Mouse (Mus musculus) gastrocnemius, postnatal 14 days (tissue): ENCODE data around the gene Map2k2. TPM values are rescaled to one million over a fixed set of nuclear protein-coding genes. Genes with fewer than 3 reads are reported as not detected.
"Not testable (repeated sequence)": the region's sequence is repeated elsewhere in the genome, so short reads cannot be mapped to it uniquely, and the experiment has no call there.

ENCODE experiments used
- DNase-seq: peaks from one replicate; pipeline ENCODE4 v3.0.0; 2021; ENCODE audit warnings: mixed read lengths
- intact Hi-C: fragments of 180-260 bp; cut with DNase I; formaldehyde crosslinking; loops from one replicate; pipeline ENCODE4 v1.15.1; 2025; ENCODE audit warnings: low total_unique reads
- total RNA-seq, 2 experiments: library from RNA; stranded (reverse); gene quantifications; 2 replicates each; pipeline ENCODE4 v1.2.3; 2021

The Map2k2 gene
- total RNA-seq, 2 experiments from 2014 or later = 163 to 171 TPM

DNA sequence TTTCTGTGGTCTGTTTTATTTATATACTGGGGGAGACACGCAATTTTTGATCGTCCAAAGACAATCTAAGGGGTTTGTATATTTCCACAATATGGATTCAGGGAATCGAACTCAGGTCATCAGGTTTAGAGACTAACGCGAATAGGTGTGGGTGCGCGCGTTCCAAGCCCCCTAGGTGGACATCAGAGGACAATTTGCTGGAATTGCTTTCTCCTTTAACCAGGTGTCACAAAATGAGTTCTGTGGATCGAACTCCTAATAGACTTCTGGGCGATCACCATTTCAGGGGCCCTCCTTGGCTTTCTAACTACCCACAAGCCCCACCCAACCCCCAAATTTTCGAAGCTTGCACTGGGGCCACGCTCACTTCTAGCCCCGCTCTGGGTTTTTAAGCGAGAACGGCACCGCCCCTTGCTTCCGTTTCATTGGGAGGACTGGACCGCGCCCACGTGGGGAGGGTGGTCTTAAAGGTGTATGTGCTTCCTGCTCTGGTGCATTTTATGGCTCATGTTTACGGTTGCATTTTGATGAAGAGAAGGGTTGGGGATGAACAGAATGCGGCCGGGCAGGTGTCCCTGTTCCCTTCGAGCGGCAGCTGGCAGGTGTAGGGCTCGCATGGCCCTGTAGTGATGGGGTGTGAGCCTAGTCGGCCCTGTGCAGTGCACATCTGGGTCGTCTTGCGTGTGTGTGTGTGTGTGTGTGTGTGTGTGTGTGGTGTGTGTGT lies 63.0 kb downstream of the Map2k2 start:
- peak; percentile 88 for DNase-seq
- intact Hi-C loops = no loop called here

DNA sequence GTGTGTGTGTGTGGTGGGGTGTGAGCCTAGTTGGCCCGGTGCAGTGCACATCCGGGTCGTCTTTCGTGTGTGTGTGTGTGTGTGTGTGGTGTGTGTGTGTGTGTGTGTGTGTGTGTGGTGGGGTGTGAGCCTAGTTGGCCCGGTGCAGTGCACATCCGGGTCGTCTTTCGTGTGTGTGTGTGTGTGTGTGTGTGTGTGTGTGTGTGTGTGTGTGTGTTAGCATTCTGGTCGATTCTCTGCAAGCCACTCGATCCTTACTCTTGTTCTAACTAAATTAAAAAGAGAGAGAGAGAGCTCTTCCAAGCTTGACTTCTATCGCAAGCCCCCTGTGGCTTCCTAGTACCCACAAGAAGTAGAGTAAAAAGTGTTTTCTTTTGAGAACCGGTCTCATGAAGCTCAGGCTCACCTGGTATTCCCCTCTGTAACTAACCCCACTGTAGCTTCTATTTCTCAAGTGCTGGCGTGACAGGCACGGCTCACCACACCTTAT lies 63.7 kb downstream of the Map2k2 start:
- DNase-seq, intact Hi-C loops: not testable (repeated sequence)

DNA sequence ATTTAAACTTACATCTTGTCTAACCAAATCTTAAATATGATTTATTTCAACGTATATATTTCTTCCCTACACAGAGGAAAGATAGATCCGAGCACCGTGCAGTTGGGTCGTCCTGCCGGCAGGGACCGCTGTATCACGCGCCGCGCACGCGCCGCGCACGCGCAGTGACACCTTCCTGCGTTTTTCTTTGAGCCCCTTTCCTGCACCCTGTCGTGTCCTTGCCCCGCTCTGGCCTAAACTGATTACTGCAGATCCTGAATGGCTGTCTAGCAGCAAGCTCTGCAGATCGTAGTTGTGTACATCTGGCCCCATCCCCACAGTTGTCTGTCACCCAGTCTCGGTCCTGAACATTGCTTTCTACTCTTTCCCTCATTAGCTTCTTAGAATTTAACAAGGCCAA lies 67.4 kb downstream of the Map2k2 start:
- peak; percentile 83 for DNase-seq
- intact Hi-C loops = no loop called here

DNA sequence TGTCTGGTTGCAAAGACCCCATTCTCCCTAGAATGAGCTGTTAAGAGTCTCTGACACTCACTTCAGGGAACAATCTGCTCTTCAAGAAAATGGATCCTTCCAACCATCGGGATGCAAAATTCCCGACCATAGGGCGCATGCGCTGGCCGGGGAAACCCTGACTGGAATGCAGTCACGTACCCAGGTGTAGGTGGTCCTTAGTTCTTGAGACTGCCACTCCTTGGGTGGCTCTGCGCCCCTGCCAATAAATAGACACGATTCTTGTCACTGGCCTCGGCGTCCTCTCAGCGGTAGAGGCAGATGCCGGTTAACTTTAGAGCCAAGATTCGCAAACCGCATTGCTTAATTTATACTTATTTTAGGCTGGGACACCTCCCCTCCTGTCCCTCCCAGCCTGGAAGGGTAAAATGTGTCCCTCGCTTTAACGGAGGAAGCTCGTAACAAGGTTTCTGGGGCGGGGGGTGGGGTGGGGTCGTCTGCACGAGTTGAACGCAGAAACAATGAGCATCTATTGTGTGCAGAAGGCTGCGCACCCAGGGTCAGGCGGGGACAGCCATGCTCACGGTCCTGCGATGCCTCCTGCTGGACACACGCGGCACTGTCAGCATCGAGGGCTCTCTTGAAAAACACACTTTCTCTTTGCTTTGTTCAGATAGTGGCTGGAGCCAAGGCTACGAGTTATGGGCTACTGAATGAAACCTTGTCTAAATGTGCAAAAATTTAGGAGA lies 69.1 kb downstream of the Map2k2 start:
- intact Hi-C loops = no loop called here
- DNase-seq = peak; percentile 89

DNA sequence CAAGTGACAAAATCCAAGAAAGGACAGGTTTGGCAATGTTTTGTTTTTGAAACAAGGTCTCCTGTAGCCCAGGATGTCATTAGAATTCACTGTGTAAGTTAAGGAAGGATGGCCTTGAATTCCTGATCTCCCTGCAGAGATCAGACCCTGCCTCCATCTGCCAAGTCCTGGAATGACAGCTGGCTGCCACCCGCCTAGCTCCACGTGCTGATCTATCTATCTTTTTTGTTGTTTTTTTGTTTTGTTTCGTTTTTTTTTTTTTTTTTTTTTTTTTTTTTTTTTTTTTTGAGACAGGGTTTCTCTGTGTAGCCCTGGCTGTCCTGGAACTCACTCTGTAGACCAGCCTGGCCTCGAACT lies 69.6 kb downstream of the Map2k2 start:
- intact Hi-C loops, DNase-seq: not testable (repeated sequence)

DNA sequence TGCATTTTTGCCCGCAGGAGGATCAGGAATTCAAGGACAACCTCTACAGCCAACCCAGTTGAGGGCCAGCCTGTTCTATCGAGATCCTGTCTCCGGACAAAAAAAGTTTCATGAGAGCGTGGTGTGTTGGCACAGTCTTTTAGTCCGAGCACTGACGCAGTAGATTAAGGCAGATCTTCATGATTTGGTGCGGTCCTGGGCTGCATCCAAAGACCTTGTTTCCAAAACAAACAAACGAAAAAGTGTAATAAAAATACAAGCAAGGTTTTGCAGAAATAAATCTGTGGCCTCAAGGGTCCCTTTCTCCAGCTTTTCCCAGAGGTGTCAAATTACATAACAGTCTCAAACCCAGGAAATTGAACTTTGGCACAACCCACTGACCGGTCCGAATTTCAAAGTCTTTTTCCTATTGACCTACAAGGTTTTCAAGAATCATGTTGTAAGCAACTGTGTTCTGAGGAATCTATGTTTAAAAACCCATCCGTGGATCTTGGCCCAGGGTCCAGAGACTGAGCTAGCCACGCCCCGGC lies 70.3 kb downstream of the Map2k2 start:
- DNase-seq = peak; percentile 61
- intact Hi-C loops = no loop called here

DNA sequence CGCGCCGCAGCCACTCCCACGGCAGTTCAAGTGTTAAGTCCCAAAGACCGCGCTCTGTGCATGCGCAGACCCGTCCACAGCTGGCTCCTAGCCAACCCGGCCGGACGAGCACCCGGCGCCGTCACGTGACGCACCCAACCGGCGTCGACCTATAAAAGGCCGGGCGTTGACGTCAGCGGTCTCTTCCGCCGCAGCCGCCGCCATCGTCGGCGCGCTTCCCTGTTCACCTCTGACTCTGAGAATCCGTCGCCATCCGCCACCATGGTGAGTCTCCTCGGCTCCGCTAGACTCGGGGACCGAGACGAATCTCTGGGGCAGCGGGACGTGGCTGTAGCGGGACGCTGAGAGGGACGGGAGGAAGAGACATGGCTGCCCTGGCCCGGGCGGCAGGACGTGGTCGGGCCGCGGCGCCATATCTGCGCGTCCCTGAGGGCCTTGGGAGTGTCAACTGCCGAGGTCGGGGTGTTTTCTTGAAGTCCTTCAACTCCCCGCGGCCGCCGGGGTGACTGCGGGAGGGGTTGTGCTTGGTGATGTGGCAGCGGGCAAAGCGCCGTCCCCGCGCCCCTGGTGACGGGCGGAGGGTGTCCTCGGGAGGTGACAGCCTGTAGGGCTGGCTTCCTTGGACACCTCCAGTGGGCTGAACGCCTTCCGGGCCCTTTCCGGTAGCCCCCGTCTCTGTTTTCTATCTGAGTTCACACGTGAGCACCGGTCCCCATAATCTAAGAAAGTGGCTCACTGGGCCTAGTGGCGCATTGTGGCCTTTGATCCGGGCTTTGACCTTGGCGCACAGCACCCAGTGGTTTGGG lies 71.0 kb downstream of the Map2k2 start, which contains the start of gene Eef2:
Gene Eef2, plus strand, starts transcription at position 166 of the 806 bp plus-strand sequence.
- intact Hi-C loops = no loop called here
- peak; percentile 100 for DNase-seq

DNA sequence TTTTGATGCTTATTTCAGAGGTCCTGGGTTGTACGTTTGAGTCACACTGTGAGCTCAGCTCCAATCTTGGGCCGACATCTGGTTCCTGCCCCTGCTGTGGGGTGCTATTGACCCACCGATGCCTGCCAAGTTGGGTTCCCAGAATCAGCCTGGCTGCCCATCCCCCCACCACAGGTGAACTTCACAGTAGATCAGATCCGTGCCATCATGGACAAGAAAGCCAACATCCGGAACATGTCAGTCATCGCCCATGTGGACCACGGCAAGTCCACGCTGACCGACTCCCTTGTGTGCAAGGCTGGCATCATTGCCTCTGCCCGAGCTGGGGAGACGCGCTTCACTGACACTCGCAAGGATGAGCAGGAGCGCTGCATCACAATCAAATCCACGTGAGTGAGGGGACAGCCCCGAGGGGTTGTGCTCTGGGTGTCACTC lies 71.8 kb downstream of the Map2k2 start:
- DNase-seq = no peak
- intact Hi-C loops = no loop called here

DNA sequence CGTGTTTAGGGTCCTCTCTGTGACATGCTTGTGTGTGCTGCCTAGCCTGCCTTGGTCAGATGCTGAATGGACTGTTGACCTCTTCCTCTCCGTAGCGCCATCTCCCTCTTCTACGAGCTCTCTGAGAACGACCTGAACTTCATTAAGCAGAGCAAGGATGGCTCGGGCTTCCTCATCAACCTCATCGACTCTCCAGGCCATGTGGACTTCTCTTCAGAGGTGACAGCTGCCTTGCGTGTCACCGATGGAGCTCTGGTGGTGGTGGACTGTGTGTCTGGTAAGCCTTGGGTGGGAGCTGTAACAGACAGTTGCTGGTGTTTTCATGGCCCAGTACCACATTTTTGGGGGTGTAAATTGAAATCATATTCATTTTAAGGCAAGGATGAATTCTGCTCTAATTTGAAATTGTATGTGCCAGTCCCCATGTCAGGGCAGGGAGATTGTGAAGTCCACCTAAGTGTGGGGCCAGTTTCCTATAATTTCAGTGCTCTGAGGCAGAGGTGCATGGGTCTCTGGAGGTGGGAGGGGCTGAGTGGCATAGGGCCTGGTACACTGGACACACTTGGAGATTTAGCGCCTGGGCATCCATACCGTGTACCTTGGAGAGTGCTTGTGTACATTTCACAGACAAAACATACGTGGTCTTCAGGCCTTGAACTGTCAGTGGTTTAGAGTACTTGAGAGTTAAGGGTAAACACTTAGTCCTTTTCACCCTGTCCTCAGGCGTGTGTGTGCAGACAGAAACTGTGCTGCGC lies 72.4 kb downstream of the Map2k2 start:
- no peak for DNase-seq
- intact Hi-C loops = no loop called here

DNA sequence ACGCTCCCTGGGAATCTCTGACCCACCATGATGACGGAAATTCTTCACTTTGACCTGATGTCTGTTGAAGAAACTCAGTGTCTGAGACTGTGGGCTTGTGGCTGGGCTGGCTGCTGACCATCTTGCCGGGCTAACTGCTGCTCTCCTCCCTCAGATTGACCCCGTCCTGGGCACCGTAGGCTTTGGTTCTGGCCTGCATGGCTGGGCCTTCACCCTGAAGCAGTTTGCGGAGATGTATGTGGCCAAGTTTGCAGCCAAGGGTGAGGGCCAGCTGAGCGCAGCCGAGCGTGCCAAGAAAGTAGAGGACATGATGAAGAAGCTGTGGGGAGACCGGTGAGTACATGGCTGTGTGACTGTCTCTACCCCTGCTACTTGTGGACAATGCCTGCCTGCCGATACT lies 73.2 kb downstream of the Map2k2 start:
- intact Hi-C loops = no loop called here
- no peak for DNase-seq

DNA sequence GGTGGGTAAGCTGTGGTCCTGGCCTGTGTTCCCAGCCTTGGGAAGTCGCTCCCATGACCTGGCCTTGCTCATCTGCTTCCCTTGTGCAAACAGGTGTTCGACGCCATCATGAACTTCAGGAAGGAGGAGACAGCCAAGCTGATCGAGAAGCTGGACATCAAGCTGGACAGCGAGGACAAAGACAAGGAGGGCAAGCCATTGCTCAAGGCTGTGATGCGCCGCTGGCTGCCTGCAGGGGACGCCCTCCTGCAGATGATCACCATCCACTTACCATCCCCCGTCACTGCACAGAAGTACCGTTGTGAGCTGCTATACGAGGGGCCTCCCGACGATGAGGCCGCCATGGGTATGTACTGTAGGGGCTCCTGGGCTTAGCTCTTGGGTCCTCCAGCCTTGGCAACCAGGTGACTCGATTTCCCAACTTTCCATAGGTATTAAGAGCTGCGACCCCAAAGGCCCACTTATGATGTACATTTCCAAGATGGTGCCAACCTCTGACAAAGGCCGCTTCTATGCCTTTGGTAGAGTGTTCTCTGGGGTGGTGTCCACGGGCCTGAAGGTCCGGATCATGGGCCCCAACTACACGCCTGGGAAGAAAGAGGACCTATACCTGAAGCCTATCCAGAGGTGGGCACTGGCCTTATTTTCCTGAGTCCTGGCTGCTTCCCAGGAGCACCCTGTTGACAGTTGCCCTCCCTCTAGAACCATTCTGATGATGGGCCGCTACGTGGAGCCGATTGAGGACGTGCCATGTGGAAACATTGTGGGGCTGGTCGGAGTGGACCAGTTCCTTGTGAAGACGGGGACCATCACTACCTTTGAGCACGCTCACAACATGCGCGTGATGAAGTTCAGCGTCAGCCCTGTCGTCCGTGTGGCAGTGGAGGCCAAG lies 74.0 kb downstream of the Map2k2 start:
- intact Hi-C loops = no loop called here
- no peak for DNase-seq

DNA sequence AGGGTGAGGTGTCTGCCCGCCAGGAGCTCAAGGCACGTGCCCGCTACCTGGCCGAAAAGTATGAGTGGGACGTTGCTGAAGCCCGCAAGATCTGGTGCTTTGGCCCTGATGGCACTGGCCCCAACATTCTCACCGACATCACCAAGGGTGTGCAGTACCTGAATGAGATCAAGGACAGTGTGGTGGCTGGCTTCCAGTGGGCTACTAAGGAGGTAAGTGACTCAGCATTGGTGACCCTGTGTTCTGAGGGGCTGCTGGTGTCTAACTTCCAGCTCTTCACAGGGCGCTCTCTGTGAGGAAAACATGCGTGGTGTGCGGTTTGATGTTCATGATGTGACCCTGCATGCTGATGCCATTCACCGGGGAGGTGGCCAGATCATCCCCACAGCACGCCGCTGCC lies 75.2 kb downstream of the Map2k2 start:
- intact Hi-C loops = no loop called here
- no peak for DNase-seq

DNA sequence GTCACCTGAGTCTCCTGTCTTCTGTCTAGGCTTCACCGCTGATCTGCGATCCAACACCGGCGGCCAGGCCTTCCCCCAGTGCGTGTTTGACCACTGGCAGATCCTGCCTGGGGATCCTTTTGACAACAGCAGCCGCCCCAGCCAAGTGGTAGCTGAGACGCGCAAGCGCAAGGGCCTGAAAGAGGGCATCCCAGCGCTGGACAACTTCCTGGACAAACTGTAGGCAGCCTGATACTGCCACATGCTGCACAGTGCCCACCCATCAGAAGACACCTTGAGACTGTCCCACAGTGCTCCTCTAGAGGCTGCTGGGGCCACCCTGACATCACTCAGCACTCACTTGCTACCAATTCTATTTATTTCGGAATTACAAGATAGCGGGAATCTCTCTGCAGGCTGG lies 76.1 kb downstream of the Map2k2 start:
- intact Hi-C loops, DNase-seq: not testable (repeated sequence)

DNA sequence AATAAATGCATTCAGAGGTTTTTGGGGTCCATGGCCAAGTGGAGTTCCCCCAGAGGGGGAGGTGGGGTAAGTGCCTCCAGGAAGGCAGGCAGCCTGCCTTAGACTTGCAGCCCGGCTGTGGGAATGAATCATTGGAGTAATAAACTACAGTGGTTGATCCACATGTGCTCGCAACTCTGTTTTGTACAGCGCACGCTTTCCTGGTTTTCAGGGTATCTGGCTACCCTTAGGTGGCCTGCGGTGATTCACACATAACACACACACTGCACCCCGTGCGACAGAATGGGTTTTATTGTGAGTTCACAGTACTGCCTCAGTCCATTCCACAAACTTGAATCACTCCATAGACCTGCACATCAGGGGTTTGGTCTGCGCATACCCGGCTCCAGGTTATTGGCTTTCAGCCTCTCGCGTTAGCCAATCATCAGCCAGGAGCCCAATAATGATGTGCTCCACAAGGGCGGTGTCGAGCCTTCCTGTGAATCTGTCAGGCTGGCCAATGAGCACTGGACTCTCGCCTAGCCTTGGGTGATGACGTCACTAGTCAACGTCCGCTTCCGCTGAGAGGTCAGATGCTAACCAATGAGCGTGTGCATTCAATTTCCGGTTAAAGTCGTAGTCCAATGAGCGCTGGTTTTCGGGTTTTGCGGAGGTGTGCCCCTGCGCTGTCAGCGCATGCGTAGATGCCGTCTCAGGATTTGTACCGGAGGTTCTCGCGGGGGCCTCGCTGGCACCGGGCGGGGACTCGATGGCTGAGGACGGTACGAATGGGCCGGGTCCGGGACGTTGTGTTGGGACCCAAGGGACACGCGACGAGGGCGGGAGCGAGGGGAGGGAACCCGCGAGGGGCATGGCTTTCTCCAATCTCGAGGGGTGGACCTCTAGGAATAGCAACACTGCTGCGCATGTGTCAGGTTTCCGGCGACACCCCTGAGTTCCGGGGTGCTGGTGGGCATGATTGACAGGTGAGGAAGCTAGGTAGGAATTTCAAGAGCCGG lies 76.9 kb downstream of the Map2k2 start, which contains the start of gene Dapk3:
Gene Dapk3, plus strand, starts transcription at position 670 of the 998 bp plus-strand sequence.
- DNase-seq = peak; percentile 93
- intact Hi-C loops = no loop called here
